Mouse (Mus musculus): ENCODE measurements around the gene Cenpq. TPM values are rescaled to one million over a fixed set of nuclear protein-coding genes. Genes with fewer than 3 reads are reported as not detected.

Gene Cenpq
- total and polyA plus RNA-seq, 2 experiments, result 0.42 to 3.8 TPM

GRCm38 (mm10) chr17:40885155-40885554, 49.7 kb downstream of the Cenpq start:
- Histone ChIP-seq H3K9ac (ENCODE audit: low read depth, low read length) (no peak overlapping the region), H3K79me2 (ENCODE audit: control insufficient read depth, insufficient read depth, low read length) (no peaks in the 10 kb centered on the region), H3K36me3 (ENCODE audit: control insufficient read depth, insufficient read depth, low read length) (no peaks in the 10 kb centered on the region), H3K27me3 (ENCODE audit: control insufficient read depth, insufficient read depth, low read length) (no peaks in the 10 kb centered on the region), H3K27ac (replicated peaks; ENCODE audit: insufficient read depth, low read depth, low read length) (no peak overlapping the region), H3K4me3 (ENCODE audit: insufficient read depth, low read depth, low read length) (no peak overlapping the region), H3K4me1 (ENCODE audit: control insufficient read depth, insufficient read depth, low read length) (no peaks in the 10 kb centered on the region)
- DNase-seq (ENCODE audit: extremely low read depth, low read depth, low spot score), result no peak
- WGBS, result 81% methylated on average over 4 of the region's 4 CpGs
- TF ChIP-seq CTCF (IDR thresholded peaks at IDR 0.05; ENCODE audit: low read depth, low read length) (no peak), POLR2A (IDR thresholded peaks at IDR 0.05; ENCODE audit: extremely low read depth, insufficient read depth, low read length) (no peak)

GRCm38 (mm10) chr17:40882172-40882571, 52.7 kb downstream of the Cenpq start:
- no peaks in the 10 kb centered on the region for H3K27me3 ChIP-seq (ENCODE audit: control insufficient read depth, insufficient read depth, low read length)
- no peaks in the 10 kb centered on the region for H3K79me2 ChIP-seq (ENCODE audit: control insufficient read depth, insufficient read depth, low read length)
- no peak for DNase-seq (ENCODE audit: extremely low read depth, low read depth, low spot score)
- WGBS, result 92% methylated on average over 6 of the region's 6 CpGs
- no peak overlapping the region for H3K4me3 ChIP-seq (ENCODE audit: insufficient read depth, low read depth, low read length)
- TF ChIP-seq POLR2A (IDR thresholded peaks at IDR 0.05; ENCODE audit: extremely low read depth, insufficient read depth, low read length), result no peak
- H3K36me3 ChIP-seq (ENCODE audit: control insufficient read depth, insufficient read depth, low read length), result no peaks in the 10 kb centered on the region
- H3K27ac ChIP-seq (replicated peaks; ENCODE audit: insufficient read depth, low read depth, low read length), result no peak overlapping the region
- H3K9ac ChIP-seq (ENCODE audit: low read depth, low read length), result no peak overlapping the region
- no peaks in the 10 kb centered on the region for H3K4me1 ChIP-seq (ENCODE audit: control insufficient read depth, insufficient read depth, low read length)

- Histone ChIP-seq H3K27me3 (ENCODE audit: control insufficient read depth, insufficient read depth, low read length) (no peaks in the 10 kb centered on the region), H3K27ac (replicated peaks; ENCODE audit: insufficient read depth, low read depth, low read length) (0 out of 2 replicates have a peak within 1 kb of the TSS, but pooled peaks have one; percentile 18)
Observed at GRCm38 (mm10) chr17:40879924-40880691, 54.7 kb downstream of the Cenpq start, which contains the start of gene 9130008F23Rik. Gene 9130008F23Rik (minus strand): TSS chr17:40880559.

GRCm38 (mm10) chr17:40879528-40879923, 55.3 kb downstream of the Cenpq start:
- Histone ChIP-seq H3K9ac (ENCODE audit: low read depth, low read length) (no peak overlapping the region), H3K27me3 (ENCODE audit: control insufficient read depth, insufficient read depth, low read length) (no peaks in the 10 kb centered on the region), H3K4me3 (ENCODE audit: insufficient read depth, low read depth, low read length) (peak overlapping the region; percentile 78), H3K4me1 (ENCODE audit: control insufficient read depth, insufficient read depth, low read length) (no peaks in the 10 kb centered on the region), H3K79me2 (ENCODE audit: control insufficient read depth, insufficient read depth, low read length) (no peaks in the 10 kb centered on the region), H3K27ac (replicated peaks; ENCODE audit: insufficient read depth, low read depth, low read length) (no peak overlapping the region), H3K36me3 (ENCODE audit: control insufficient read depth, insufficient read depth, low read length) (no peaks in the 10 kb centered on the region)
- WGBS, result 31% methylated on average over 6 of the region's 6 CpGs
- no peak for TF ChIP-seq POLR2A (IDR thresholded peaks at IDR 0.05; ENCODE audit: extremely low read depth, insufficient read depth, low read length)
- TF ChIP-seq CTCF (IDR thresholded peaks at IDR 0.05; ENCODE audit: low read depth, low read length), result no peak
- no peak for DNase-seq (ENCODE audit: extremely low read depth, low read depth, low spot score)

More at GRCm38 (mm10) chr17:40879924-40880691, 54.7 kb downstream of the Cenpq start, which contains the start of gene 9130008F23Rik:
- Histone ChIP-seq H3K4me1 (ENCODE audit: control insufficient read depth, insufficient read depth, low read length) (no peaks in the 10 kb centered on the region), H3K9ac (ENCODE audit: low read depth, low read length) (peak within 1 kb of the TSS; percentile 46), H3K79me2 (ENCODE audit: control insufficient read depth, insufficient read depth, low read length) (no peaks in the 10 kb centered on the region), H3K36me3 (ENCODE audit: control insufficient read depth, insufficient read depth, low read length) (no peaks in the 10 kb centered on the region), H3K4me3 (ENCODE audit: insufficient read depth, low read depth, low read length) (peak within 1 kb of the TSS; percentile 78)
- DNase-seq (ENCODE audit: extremely low read depth, low read depth, low spot score), result peak; percentile 30
- WGBS, result 1% methylated on average over 40 of the region's 40 CpGs
- TF ChIP-seq POLR2A (IDR thresholded peaks at IDR 0.05; ENCODE audit: extremely low read depth, insufficient read depth, low read length), result no peak
- no peak for TF ChIP-seq CTCF (IDR thresholded peaks at IDR 0.05; ENCODE audit: low read depth, low read length)

GRCm38 (mm10) chr17:40877741-40878140, 57.1 kb downstream of the Cenpq start:
- H3K27ac ChIP-seq (replicated peaks; ENCODE audit: insufficient read depth, low read depth, low read length), result no peak overlapping the region
- 58% methylated on average over 3 of the region's 3 CpGs for WGBS

GRCm38 (mm10) chr17:40875568-40875967, 59.3 kb downstream of the Cenpq start:
- Histone ChIP-seq H3K9ac (ENCODE audit: low read depth, low read length) (no peak overlapping the region), H3K4me3 (ENCODE audit: insufficient read depth, low read depth, low read length) (no peak overlapping the region), H3K4me1 (ENCODE audit: control insufficient read depth, insufficient read depth, low read length) (no peaks in the 10 kb centered on the region), H3K36me3 (ENCODE audit: control insufficient read depth, insufficient read depth, low read length) (no peaks in the 10 kb centered on the region), H3K27ac (replicated peaks; ENCODE audit: insufficient read depth, low read depth, low read length) (no peak overlapping the region), H3K79me2 (ENCODE audit: control insufficient read depth, insufficient read depth, low read length) (no peaks in the 10 kb centered on the region), H3K27me3 (ENCODE audit: control insufficient read depth, insufficient read depth, low read length) (no peaks in the 10 kb centered on the region)
- WGBS, result 75% methylated on average over 1 of the region's 1 CpGs
- DNase-seq (ENCODE audit: extremely low read depth, low read depth, low spot score), result no peak
- no peak for TF ChIP-seq CTCF (IDR thresholded peaks at IDR 0.05; ENCODE audit: low read depth, low read length)
- no peak for TF ChIP-seq POLR2A (IDR thresholded peaks at IDR 0.05; ENCODE audit: extremely low read depth, insufficient read depth, low read length)

More at GRCm38 (mm10) chr17:40877741-40878140, 57.1 kb downstream of the Cenpq start:
- H3K36me3 ChIP-seq (ENCODE audit: control insufficient read depth, insufficient read depth, low read length), result no peaks in the 10 kb centered on the region
- no peak for DNase-seq (ENCODE audit: extremely low read depth, low read depth, low spot score)
- H3K79me2 ChIP-seq (ENCODE audit: control insufficient read depth, insufficient read depth, low read length), result no peaks in the 10 kb centered on the region
- no peak overlapping the region for H3K4me3 ChIP-seq (ENCODE audit: insufficient read depth, low read depth, low read length)
- no peaks in the 10 kb centered on the region for H3K27me3 ChIP-seq (ENCODE audit: control insufficient read depth, insufficient read depth, low read length)
- no peaks in the 10 kb centered on the region for H3K4me1 ChIP-seq (ENCODE audit: control insufficient read depth, insufficient read depth, low read length)
- TF ChIP-seq CTCF (IDR thresholded peaks at IDR 0.05; ENCODE audit: low read depth, low read length), result no peak
- no peak for TF ChIP-seq POLR2A (IDR thresholded peaks at IDR 0.05; ENCODE audit: extremely low read depth, insufficient read depth, low read length)
- H3K9ac ChIP-seq (ENCODE audit: low read depth, low read length), result no peak overlapping the region

Data from liver, adult 2 months (tissue).